8 mouse cellular contexts compared by ENCODE assay signal in genomic region chr2:172728240-172728821, GRCm38 (mm10).
DNase-seq lines count a peak whose midpoint lies in the region; ATAC-seq and TF ChIP-seq lines count a peak whose summit lies in the region.

No protein-coding gene starts in this region.

- ATAC-seq in limb, embryonic 15.5 days (ENCODE audit: insufficient number of reproducible peaks, low FRiP score, low TSS enrichment, low read depth), result peak; percentile 45; the same call in 1 of the 2 replicates
- ATAC-seq in midbrain, embryonic 15.5 days (replicated peaks), result peak; percentile 91
- ATAC-seq in erythroblast, adult 5-6 weeks (replicated peaks; ENCODE audit: low FRiP score, poor library complexity, severe bottlenecking), result no peak

- H3K9ac ChIP-seq in ES-Bruce4 (ENCODE audit: low read depth, poor library complexity, severe bottlenecking), result 0 out of 2 replicates have a peak overlapping the region, but pooled peaks have one; percentile 5
- no peak overlapping the region for H3K9ac ChIP-seq in limb, embryonic 15.5 days
- H3K9ac ChIP-seq in midbrain, embryonic 15.5 days, result peak overlapping the region; percentile 10; the same call in 1 of the 2 replicates

- H3K4me1 ChIP-seq in ES-Bruce4 (ENCODE audit: control insufficient read depth, insufficient read depth, low read length), result peaks cover 3% of the 10 kb centered on the region
- peaks cover 55% of the 10 kb centered on the region for H3K4me1 ChIP-seq in embryonic facial prominence, embryonic 10.5 days
- H3K4me1 ChIP-seq in limb, embryonic 15.5 days, result peaks cover 29% of the 10 kb centered on the region
- peaks cover 29% of the 10 kb centered on the region for H3K4me1 ChIP-seq in midbrain, embryonic 15.5 days

- H3K4me2 ChIP-seq in limb, embryonic 15.5 days, result peak overlapping the region; percentile 90
- peak overlapping the region; percentile 74 for H3K4me2 ChIP-seq in midbrain, embryonic 15.5 days

- WGBS in embryonic facial prominence, embryonic 10.5 days, result under 1% methylated on average over 53 of the region's 53 CpGs
- WGBS in limb, embryonic 15.5 days, result 1% methylated on average over 53 of the region's 53 CpGs
- under 1% methylated on average over 53 of the region's 53 CpGs for WGBS in midbrain, embryonic 15.5 days

- peak; percentile 5 to 6 for DNase-seq in cerebellum, postnatal 36 days
- no peak for DNase-seq in cerebellum, adult 11-12 months
- peak; percentile 90 for DNase-seq in embryonic facial prominence, embryonic 10.5 days (ENCODE audit: low spot score)
- DNase-seq in heart, postnatal 14 days, result peak; percentile 17 to 19

- no peak for TF ChIP-seq POLR2A in ES-Bruce4 (IDR thresholded peaks at IDR 0.05; ENCODE audit: insufficient read depth, low read length)

- intact Hi-C loops in heart, postnatal 14 days (cut with DNase I), result no loop called here

- TF ChIP-seq CTCF in ES-Bruce4 (IDR thresholded peaks at IDR 0.05; ENCODE audit: low read depth, low read length), result no peak

- peaks cover 3% of the 10 kb centered on the region; the same call in 1 of the 2 replicates for H3K27me3 ChIP-seq in ES-Bruce4 (ENCODE audit: control insufficient read depth, insufficient read depth, low read length, poor library complexity, severe bottlenecking)
- H3K27me3 ChIP-seq in embryonic facial prominence, embryonic 10.5 days (replicated peaks; ENCODE audit: low read depth, poor library complexity, severe bottlenecking), result peaks cover 96% of the 10 kb centered on the region
- peaks cover 61% of the 10 kb centered on the region for H3K27me3 ChIP-seq in limb, embryonic 15.5 days
- peaks cover 69% of the 10 kb centered on the region for H3K27me3 ChIP-seq in midbrain, embryonic 15.5 days (replicated peaks)

- H3K9me3 ChIP-seq in ES-Bruce4 (replicated peaks; ENCODE audit: control insufficient read depth, insufficient read depth, low read length, poor library complexity, severe bottlenecking), result no peaks in the 10 kb centered on the region
- H3K9me3 ChIP-seq in embryonic facial prominence, embryonic 10.5 days, result no peaks in the 10 kb centered on the region
- H3K9me3 ChIP-seq in limb, embryonic 15.5 days, result no peaks in the 10 kb centered on the region
- H3K9me3 ChIP-seq in midbrain, embryonic 15.5 days, result no peaks in the 10 kb centered on the region

- peak overlapping the region; percentile 26 for H3K4me3 ChIP-seq in ES-Bruce4 (ENCODE audit: low read depth, low read length)
- H3K4me3 ChIP-seq in embryonic facial prominence, embryonic 10.5 days, result peak overlapping the region; percentile 61
- peak overlapping the region; percentile 43 for H3K4me3 ChIP-seq in limb, embryonic 15.5 days
- H3K4me3 ChIP-seq in midbrain, embryonic 15.5 days, result peak overlapping the region; percentile 37

- no peak overlapping the region for H3K27ac ChIP-seq in ES-Bruce4 (ENCODE audit: insufficient read depth, low read length)
- H3K27ac ChIP-seq in embryonic facial prominence, embryonic 10.5 days (replicated peaks), result peak overlapping the region; percentile 80
- no peak overlapping the region for H3K27ac ChIP-seq in limb, embryonic 15.5 days
- H3K27ac ChIP-seq in midbrain, embryonic 15.5 days, result no peak overlapping the region

- TF ChIP-seq EP300 in ES-Bruce4 (IDR thresholded peaks at IDR 0.05; ENCODE audit: insufficient read depth, low read depth, low read length), result no peak

- no peaks in the 10 kb centered on the region for H3K36me3 ChIP-seq in ES-Bruce4 (ENCODE audit: control insufficient read depth, insufficient read depth, low read length, poor library complexity, severe bottlenecking)
- H3K36me3 ChIP-seq in embryonic facial prominence, embryonic 10.5 days (replicated peaks), result no peaks in the 10 kb centered on the region
- H3K36me3 ChIP-seq in limb, embryonic 15.5 days, result no peaks in the 10 kb centered on the region
- no peaks in the 10 kb centered on the region for H3K36me3 ChIP-seq in midbrain, embryonic 15.5 days (replicated peaks)
